Mouse (Mus musculus): ENCODE data around the gene Kif3c. TPM values are rescaled to one million over a fixed set of nuclear protein-coding genes. Genes with fewer than 3 reads are reported as not detected.
A peak's percentile ranks its signal among the peaks of the same experiment; 100 is the strongest.

Kif3c gene
- total and polyA plus RNA-seq, 3 experiments: 3.5 to 5.9 (median 5.5) TPM

DNA sequence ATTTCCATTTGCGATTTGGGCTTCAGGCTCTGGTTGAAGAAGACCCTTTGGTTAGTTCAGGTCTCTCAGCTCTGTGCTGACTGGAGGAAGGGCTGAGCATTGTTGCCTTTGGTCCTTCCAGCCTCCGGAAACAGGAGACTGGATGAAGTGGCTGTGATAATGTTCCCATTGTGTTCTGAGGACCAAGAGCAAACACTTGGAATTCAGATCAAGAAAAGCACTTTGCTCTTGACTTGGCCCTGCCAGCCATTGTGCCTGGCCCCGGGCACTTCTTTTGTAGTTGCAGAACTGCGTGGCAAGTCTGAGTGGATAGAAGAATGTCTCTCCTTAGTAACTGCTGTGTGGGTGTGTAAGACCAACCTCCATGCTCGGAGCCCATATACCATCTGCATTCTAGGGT, 9.6 kb downstream of the Kif3c start:
- Histone ChIP-seq H3K9ac (ENCODE audit: insufficient read depth, low read depth) (no peak overlapping the region), H3K4me3 (replicated peaks in 1 of 3; ENCODE audit: low read depth in 2 of 3, low read length in 2 of 3, poor library complexity in 1 of 3) (no peak overlapping the region), H3K4me1 (ENCODE audit: control insufficient read depth in 1 of 2, insufficient read depth in 2 of 2) (peaks cover 3 to 21% of the 10 kb centered on the region in 2 experiments; a peak in 3 of 4 replicates), H3K79me2 (replicated peaks; ENCODE audit: control insufficient read depth, extremely low read depth, insufficient read depth, poor library complexity, severe bottlenecking) (no peaks in the 10 kb centered on the region), H3K9me3 (replicated peaks; ENCODE audit: low read length) (no peaks in the 10 kb centered on the region), H3K27me3 (replicated peaks) (no peaks in the 10 kb centered on the region), H3K36me3 (replicated peaks in 1 of 2; ENCODE audit: control insufficient read depth in 1 of 2, insufficient read depth in 1 of 2, low read length in 1 of 2) (peaks cover 0 to 9% of the 10 kb centered on the region in 2 experiments), H3K27ac (ENCODE audit: insufficient read depth, low read depth) (no peak overlapping the region), H3K4me2 (ENCODE audit: insufficient read depth, low read depth, poor library complexity, severe bottlenecking) (no peak overlapping the region)
- in situ Hi-C loops (cut with MboI; ENCODE audit: low pct_ligation_motif_present, low pct_unique_long_range_greater_than_20kb, low sequenced_read_pairs) (no loop called here), dilution Hi-C loops (cut with MboI; ENCODE audit: extremely low pct_ligation_motif_present, extremely low pct_unique_long_range_greater_than_20kb, low sequenced_read_pairs) (no loop called here)
- DNase-seq (ENCODE audit: extremely low read depth): no peak
- TF ChIP-seq MAFK (IDR thresholded peaks at IDR 0.05; ENCODE audit: insufficient replicate concordance, low read length): no peak
- no peak for TF ChIP-seq GABPA (IDR thresholded peaks at IDR 0.05; ENCODE audit: insufficient replicate concordance, low read depth, low read length)
- TF ChIP-seq MEF2A (IDR thresholded peaks at IDR 0.05; ENCODE audit: borderline replicate concordance, low read depth, low read length): no peak
- no peak for TF ChIP-seq ZKSCAN1 (IDR thresholded peaks at IDR 0.05; ENCODE audit: borderline replicate concordance, low read depth, low read length)
- no peak for TF ChIP-seq KAT2A (IDR thresholded peaks at IDR 0.05; ENCODE audit: insufficient replicate concordance, low read length)
- no peak for TF ChIP-seq UBTF (IDR thresholded peaks at IDR 0.05; ENCODE audit: low read depth, low read length)
- no peak for TF ChIP-seq RAD21 (IDR thresholded peaks at IDR 0.05; ENCODE audit: low read depth, low read length)
- TF ChIP-seq MXI1 (IDR thresholded peaks at IDR 0.05; ENCODE audit: low read depth, low read length): no peak
- TF ChIP-seq NELFE (IDR thresholded peaks at IDR 0.05; ENCODE audit: low read depth, low read length): no peak
- TF ChIP-seq USF1 (IDR thresholded peaks at IDR 0.05; ENCODE audit: low read depth, low read length): no peak
- no peak for TF ChIP-seq TBP (conservative IDR thresholded peaks at IDR 0.05; ENCODE audit: low read depth, low read length)
- no peak for TF ChIP-seq CTCF (conservative IDR thresholded peaks at IDR 0.05 in 1 of 2, IDR thresholded peaks at IDR 0.05 in 1 of 2; ENCODE audit: low read depth in 2 of 2, low read length in 2 of 2)

DNA sequence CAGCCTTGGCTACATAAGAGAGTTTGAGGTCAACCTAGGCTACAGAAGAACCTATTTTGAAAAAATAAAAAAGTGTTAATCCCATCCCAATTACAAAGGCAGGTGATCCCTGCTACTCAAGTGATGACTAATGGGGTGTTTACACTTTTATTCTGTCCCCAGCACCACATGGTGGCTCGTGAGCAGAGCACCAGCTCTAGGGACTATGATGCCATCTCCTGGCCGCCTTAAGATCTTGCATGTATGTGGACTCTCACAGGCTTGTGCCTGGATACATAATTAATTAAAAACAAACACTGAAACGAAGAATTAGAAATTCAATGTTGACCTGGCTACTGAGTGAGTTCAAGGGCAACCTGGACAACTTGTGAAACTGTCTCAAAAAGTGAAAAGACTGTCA, 12.3 kb downstream of the Kif3c start:
- H3K79me2 ChIP-seq (replicated peaks; ENCODE audit: control insufficient read depth, extremely low read depth, insufficient read depth, poor library complexity, severe bottlenecking): no peaks in the 10 kb centered on the region
- H3K27ac ChIP-seq (ENCODE audit: insufficient read depth, low read depth): no peak overlapping the region
- no peak overlapping the region for H3K4me3 ChIP-seq (replicated peaks in 1 of 3; ENCODE audit: low read depth in 2 of 3, low read length in 2 of 3, poor library complexity in 1 of 3)
- no peak overlapping the region for H3K9ac ChIP-seq (ENCODE audit: insufficient read depth, low read depth)
- H3K36me3 ChIP-seq (replicated peaks in 1 of 2; ENCODE audit: control insufficient read depth in 1 of 2, insufficient read depth in 1 of 2, low read length in 1 of 2): peaks cover 0 to 11% of the 10 kb centered on the region in 2 experiments
- dilution Hi-C loops (cut with MboI; ENCODE audit: extremely low pct_ligation_motif_present, extremely low pct_unique_long_range_greater_than_20kb, low sequenced_read_pairs) (no loop called here), in situ Hi-C loops (cut with MboI; ENCODE audit: low pct_ligation_motif_present, low pct_unique_long_range_greater_than_20kb, low sequenced_read_pairs) (no loop called here)
- H3K4me1 ChIP-seq (ENCODE audit: control insufficient read depth in 1 of 2, insufficient read depth in 2 of 2): peaks cover 0 to 14% of the 10 kb centered on the region in 2 experiments; a peak in 2 of 4 replicates
- peak; percentile 54 for DNase-seq (ENCODE audit: extremely low read depth)
- no peaks in the 10 kb centered on the region for H3K27me3 ChIP-seq (replicated peaks)
- H3K9me3 ChIP-seq (replicated peaks; ENCODE audit: low read length): no peaks in the 10 kb centered on the region
- H3K4me2 ChIP-seq (ENCODE audit: insufficient read depth, low read depth, poor library complexity, severe bottlenecking): no peak overlapping the region
- TF ChIP-seq CTCF (conservative IDR thresholded peaks at IDR 0.05 in 1 of 2, IDR thresholded peaks at IDR 0.05 in 1 of 2; ENCODE audit: low read depth in 2 of 2, low read length in 2 of 2) (peak; percentile 14 to 72; a peak in 3 of 4 replicates), RAD21 (IDR thresholded peaks at IDR 0.05; ENCODE audit: low read depth, low read length) (peak; percentile 70), MAX (IDR thresholded peaks at IDR 0.05; ENCODE audit: low read length) (no peak), MYC (IDR thresholded peaks at IDR 0.05; ENCODE audit: low read depth, low read length) (peak; percentile 37; the same call in 1 of the 2 replicates), SMC3 (IDR thresholded peaks at IDR 0.05; ENCODE audit: low read depth, low read length) (peak; percentile 55), MAFK (IDR thresholded peaks at IDR 0.05; ENCODE audit: insufficient replicate concordance, low read length) (no peak)

Data from CH12.LX (cell line).